Mouse (Mus musculus) brown adipose tissue, adult 24 weeks (tissue): Measurements from ENCODE around the gene Cyb5b. TPM values are rescaled to one million over a fixed set of nuclear protein-coding genes. Genes with fewer than 3 reads are reported as not detected.
"Not testable (repeated sequence)": the region's sequence is repeated elsewhere in the genome, so short reads cannot be mapped to it uniquely, and the experiment has no call there.

ENCODE experiments used
- H3K27ac ChIP-seq: fragments of 200-500 bp; replicated peaks from 2 replicates; pipeline ENCODE4 v1.5.1; 2012; ENCODE audit warnings: low read depth, mild to moderate bottlenecking, low read length
- H3K4me1 ChIP-seq: fragments of 200-500 bp; 2 replicates; pipeline ENCODE4 v1.6.1; 2012; ENCODE audit warnings: low read length, mixed read lengths; ENCODE audit not compliant: control insufficient read depth, insufficient read depth, insufficient read length
- H3K4me3 ChIP-seq: fragments of 200-500 bp; 2 replicates; pipeline ENCODE4 v1.5.1; 2012; ENCODE audit warnings: low read depth, mild to moderate bottlenecking, low read length, moderate library complexity; ENCODE audit not compliant: insufficient read depth
- polyA plus RNA-seq: library from polyadenylated mRNA; stranded (reverse); fragments of >200 nt; gene quantifications from 2 replicates; pipeline ENCODE4 v1.2.4, GENCODE M21; 2012; ENCODE audit not compliant: missing spikeins, insufficient read depth, insufficient read length

Cyb5b gene
- polyA plus RNA-seq, 1 experiment, result 294 TPM

DNA sequence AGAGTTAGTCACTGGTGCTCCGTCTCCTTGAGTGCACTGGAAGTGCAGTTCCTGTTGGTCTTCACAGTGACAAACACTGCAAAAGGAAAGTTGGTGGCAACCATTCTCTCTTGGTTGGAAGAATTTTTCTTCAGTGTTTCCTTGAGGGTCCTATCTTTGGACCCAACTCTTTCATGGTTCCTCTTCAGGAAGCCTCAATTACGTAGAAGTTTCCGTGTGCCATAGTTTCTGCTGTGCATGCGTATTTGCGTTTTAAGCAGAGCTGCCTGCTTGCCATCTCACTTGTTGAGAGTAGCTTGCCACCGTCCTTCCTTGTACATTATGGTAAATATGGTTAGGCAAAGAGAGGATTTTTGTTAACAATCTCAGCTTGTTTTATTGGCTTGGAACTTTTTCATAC lies 30.7 kb downstream of the Cyb5b start:
- H3K4me3 ChIP-seq, result no peak overlapping the region
- no peak overlapping the region for H3K27ac ChIP-seq
- H3K4me1 ChIP-seq, result no peaks in the 10 kb centered on the region

DNA sequence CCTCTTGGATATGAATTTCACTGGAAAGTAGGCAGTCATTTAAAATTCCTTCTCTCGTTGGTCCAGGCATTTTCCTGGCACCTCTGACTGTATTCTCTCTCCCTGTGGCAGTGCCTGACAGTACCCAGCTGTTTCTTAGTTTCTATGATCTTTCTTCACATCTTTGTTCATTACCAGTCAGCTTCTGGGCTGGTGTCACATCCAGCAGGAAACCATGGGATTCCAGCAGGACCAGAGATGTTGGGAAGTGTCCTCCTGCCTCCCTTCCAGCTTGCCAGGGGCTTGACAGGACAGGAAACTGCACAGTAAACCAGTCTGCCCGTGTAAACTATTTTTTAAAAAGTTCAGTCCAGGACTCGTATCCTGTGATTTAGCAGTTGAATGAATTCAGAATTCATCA lies 34.6 kb downstream of the Cyb5b start:
- Histone ChIP-seq H3K4me3 (no peak overlapping the region), H3K27ac (no peak overlapping the region), H3K4me1 (no peaks in the 10 kb centered on the region)

DNA sequence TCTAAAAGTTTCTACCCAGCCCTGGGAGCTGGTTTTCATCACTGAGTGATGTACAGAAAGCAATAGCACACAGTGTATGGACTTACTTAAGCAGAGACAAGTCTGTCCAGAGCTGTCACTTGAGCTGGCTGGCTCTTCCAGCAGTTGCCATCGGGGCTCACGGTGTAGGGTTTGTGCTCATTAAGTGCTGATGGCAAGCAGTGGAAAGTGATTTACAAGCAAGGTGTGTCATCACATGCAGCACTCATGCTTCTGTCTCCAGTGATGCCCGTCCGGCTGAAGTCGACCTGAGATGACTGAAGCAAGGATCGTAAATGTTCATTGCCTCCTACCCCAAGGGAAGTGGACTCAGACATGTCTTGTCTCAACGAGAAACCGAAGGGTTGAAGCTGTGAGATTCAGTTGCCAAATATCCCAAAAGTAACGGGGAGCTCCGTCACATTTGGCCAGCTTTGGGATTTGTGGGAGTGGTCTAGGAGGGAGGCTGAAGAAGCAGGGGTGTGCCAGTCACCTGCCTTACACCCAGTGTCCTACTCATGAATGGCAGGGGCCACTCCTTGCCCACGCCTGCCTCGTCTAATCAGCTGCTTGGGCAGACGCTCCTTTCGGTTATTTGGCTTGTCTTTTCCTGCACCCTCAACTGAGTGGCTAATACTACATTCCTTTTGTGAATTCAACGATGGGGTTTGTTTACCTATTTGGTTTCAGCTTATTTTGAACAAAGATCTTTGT lies 36.4 kb downstream of the Cyb5b start:
- Histone ChIP-seq H3K27ac (no peak overlapping the region), H3K4me1 (no peaks in the 10 kb centered on the region), H3K4me3 (no peak overlapping the region)

- Histone ChIP-seq H3K4me1 (no peaks in the 10 kb centered on the region), H3K27ac (no peak overlapping the region), H3K4me3 (no peak overlapping the region)
Observed at GRCm38 (mm10) chr8:107187631-107188030, 37.2 kb downstream of the Cyb5b start.

DNA sequence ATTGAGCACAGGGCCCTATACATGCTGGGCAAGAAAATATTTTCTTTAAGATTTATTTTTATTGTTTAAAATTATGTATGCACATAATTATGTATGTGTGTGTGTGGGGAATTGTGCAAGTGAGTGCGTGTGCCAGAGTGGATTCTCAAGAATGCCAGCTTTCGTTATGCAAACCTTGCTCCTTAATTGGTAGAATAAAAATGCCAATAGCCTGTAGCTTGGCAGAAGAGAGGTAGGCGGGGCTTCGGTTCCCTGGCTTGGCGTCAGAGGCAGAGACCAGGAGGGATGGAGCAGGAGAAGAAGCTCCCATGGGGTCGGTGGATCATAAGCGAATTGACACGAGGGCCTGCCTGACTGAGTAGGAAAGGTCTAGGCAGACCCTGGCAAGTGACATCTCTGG lies 42.2 kb downstream of the Cyb5b start:
- Histone ChIP-seq H3K27ac (no peak overlapping the region), H3K4me1 (no peaks in the 10 kb centered on the region), H3K4me3 (no peak overlapping the region)

- Histone ChIP-seq H3K27ac (no peak overlapping the region), H3K4me3 (no peak overlapping the region), H3K4me1 (no peaks in the 10 kb centered on the region)
Observed at GRCm38 (mm10) chr8:107193331-107193730, 42.9 kb downstream of the Cyb5b start.

- Histone ChIP-seq H3K4me1 (no peaks in the 10 kb centered on the region), H3K27ac (no peak overlapping the region), H3K4me3 (no peak overlapping the region)
Observed at GRCm38 (mm10) chr8:107194786-107195451, 44.5 kb downstream of the Cyb5b start.

DNA sequence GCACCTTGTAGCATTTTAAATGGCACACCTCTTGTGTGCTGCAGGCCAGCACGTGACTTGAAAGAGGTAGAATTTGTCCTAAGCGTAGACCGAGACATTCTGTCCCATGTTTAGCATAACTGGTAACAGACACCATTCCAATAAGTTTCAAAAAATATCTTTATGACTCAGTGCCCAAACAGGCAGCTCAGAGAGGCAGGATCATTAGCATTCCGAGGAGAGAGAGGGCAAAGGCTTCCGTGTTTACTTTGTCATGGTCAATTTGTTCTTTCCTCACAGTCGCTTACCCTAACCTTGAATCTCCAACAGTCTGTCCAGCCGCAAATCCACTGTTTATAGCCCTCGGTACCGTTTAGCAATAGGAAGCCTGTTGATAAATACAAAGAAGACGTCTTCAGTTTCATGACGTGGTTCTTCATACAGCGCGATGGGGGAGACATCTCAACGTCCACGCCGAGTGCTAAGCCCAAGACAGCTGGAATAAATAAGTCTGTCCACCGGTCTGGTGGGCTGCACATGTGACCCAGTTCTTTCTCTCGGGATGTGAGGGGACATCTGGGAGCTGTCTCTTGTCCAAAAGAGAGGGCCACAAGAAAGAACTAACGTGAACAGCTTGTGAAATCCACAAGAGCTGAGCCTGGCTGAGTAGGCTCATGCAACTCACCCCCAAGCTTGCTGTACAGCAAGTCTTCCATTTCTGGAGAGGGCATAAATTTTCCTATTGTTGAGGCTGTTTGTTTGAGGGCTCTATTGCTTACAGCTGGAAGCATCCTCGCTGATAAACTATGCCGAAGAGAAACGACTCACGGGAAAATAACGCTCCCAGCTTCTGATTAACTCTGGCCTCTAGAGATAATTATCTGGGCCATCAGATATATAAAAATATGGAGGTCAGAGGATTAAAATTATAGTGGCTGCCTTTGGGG lies 47.7 kb downstream of the Cyb5b start:
- Histone ChIP-seq H3K27ac (no peak overlapping the region), H3K4me3 (no peak overlapping the region), H3K4me1 (no peaks in the 10 kb centered on the region)

DNA sequence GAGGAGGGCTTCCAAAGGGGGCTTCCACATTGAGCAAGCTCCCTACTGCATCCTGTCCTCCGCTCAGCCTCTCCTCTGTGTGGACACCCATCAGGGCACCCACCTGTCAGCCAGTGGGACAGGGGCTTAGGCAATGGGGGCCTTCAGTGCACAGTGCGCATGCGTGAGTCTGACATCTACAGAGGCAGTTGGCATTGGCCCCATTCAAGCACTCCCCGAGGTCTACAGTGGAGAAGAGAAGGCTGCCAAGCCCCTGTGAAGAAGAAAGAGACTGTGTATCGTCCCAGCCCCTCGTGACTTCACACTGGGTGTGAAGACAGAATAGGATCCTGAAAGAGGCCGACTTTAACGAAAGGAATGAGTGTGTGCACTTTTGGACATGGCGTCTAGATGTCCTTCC lies 54.7 kb downstream of the Cyb5b start:
- Histone ChIP-seq H3K4me1 (peaks cover 13% of the 10 kb centered on the region; the same call in 1 of the 2 replicates), H3K27ac (peak overlapping the region; percentile 33; the same call in 1 of the 2 replicates), H3K4me3 (no peak overlapping the region)

DNA sequence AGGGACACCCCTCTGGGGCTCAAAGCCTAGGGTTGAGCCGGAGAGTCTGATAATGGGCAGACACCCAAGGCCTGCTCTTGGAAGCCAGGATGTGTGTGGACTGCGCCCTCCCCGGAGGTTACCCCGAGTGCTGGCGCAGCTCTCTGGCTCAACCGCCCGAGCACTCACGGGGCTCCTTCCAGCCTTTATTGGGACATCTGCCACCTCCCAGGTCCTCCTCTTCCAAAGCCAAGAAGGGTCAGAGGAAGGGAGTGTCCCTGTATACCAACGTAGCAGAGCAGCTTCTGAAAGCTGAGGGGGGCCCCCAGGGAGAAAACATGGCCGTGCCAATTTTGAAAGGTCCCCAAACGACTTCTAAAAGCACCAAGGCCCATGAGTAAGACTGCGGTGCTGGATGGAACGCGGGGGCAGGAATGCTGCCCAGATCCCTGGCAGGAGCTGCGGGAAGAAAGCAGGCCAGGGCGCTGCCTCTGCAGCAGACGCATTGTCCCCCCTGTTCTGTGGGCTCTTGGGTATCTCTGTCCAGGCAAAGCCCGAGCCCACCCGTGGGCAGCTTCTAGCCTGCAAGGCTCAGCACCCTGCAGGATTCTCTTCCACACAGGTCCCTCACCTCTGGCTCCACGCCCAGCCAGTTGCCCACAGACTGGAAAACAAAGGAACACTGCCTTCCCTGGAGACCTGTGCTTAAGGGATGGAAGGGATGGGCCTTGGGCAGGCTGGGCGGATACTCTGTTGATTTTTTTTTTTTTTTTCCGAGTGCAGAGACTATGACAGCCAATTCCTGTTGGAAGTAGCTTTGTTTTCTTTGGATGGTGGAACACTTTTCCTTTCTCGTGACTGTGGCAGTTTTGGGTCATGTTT lies 55.5 kb downstream of the Cyb5b start:
- Histone ChIP-seq H3K27ac (peak overlapping the region; percentile 64; the same call in 1 of the 2 replicates), H3K4me3 (peak overlapping the region; percentile 16), H3K4me1 (peaks cover 13% of the 10 kb centered on the region; the same call in 1 of the 2 replicates)

DNA sequence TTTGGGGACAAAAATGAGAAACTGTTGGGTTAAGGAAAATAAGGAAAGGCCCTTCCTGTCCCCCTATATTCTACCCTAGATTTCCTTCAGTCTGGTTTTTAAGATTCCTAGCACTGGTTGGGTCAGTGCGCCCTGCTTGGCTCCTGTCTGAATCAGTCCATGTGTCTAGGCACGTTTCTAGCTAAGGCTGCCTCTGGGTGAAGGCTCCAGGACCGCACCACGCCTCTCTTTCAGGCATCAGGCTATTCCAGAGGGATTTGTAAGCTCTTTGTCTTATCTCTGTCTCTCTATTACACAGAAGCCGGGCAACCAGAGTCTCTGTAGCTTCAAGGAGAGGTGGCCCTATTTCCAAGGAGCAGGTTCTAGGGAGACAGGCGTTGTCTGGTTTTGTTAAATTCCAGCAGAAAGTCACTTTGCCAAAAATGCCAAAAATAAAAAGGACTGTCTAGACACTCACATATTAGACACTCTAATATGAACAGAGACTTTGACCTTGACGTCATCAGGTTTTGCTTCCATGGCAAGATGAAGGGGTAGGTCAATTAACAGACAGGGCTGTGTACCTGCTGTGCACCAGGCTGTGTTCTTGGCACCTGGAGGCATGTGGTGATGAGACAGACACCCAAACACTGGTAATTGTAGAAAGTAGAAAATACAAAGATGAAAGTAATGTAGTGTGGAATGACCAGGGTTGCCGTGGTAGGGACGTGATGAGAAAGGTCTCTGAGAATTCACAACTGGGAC lies 56.5 kb downstream of the Cyb5b start:
- Histone ChIP-seq H3K4me3 (no peak overlapping the region), H3K4me1 (peaks cover 13% of the 10 kb centered on the region; the same call in 1 of the 2 replicates), H3K27ac (peak overlapping the region; percentile 64; the same call in 1 of the 2 replicates)

DNA sequence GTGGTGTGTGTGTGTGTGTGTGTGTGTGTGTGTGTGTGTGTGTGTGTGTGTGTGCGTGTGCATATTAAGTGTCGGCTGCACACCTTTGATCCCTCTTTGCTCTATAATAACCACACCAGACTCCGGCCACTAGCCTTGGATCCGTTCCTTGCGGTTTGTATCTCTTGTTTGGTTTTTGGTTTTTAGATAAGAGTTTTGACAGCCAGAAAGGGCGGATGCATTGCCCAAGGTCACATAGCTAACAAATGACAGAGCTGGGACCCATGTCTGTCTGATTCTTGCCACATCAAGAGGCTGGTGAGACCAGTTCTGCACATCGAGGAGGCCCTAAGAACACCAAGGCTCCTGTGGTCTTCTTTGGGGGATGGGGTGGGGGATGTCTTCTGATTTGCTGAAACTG lies 58.7 kb downstream of the Cyb5b start:
- no peak overlapping the region for H3K27ac ChIP-seq
- H3K4me1 ChIP-seq, result peaks cover 13% of the 10 kb centered on the region; the same call in 1 of the 2 replicates
- no peak overlapping the region for H3K4me3 ChIP-seq

- no peak overlapping the region for H3K27ac ChIP-seq
- H3K4me1 ChIP-seq, result peaks cover 3% of the 10 kb centered on the region; the same call in 1 of the 2 replicates
Observed at GRCm38 (mm10) chr8:107212006-107212405, 61.6 kb downstream of the Cyb5b start.

GRCm38 (mm10) chr8:107217230-107217629 lies 66.8 kb downstream of the Cyb5b start:
- H3K27ac ChIP-seq, H3K4me3 ChIP-seq, H3K4me1 ChIP-seq: not testable (repeated sequence)

More at GRCm38 (mm10) chr8:107212006-107212405, 61.6 kb downstream of the Cyb5b start:
- no peak overlapping the region for H3K4me3 ChIP-seq
